Mouse (Mus musculus): ENCODE results near the gene Gm10697. TPM values are rescaled to one million over a fixed set of nuclear protein-coding genes. Genes with fewer than 3 reads are reported as not detected.

Gm10697 gene
- polyA plus RNA-seq (2015; fragmentation: Nextera tagmentation; extraction: Ambion mirVana): not detected in 2 replicates

GRCm38 (mm10) chr3:94072544-94072943 lies at the start of gene Gm10697:
Gene Gm10697, minus strand, starts transcription at chr3:94072644.

DNA sequence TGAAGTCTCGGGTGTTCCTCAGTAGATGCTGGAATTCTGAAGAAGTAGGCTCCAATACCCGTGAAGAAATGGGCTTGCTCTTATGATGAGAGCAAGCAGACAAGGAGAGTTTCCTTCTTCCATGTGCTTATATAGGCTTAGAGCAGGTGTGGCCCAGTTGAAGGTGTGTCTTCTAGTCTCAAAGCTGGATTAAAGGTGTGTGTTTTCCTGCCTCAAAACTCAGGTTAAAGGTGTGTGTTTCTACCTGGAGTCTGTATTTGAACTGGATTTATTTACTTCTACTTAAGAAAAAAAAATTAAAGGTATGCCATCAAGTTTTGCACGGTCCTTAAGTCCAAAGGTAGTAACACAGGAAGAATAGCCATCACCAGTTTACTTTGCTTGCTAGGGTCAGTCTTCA lies 17.7 kb downstream of the Gm10697 start, which contains the start of gene Gm9125:
Gm9125 (minus strand) TSS at position 101 of the 400 bp plus-strand sequence.

Other genes starting within 250 kb of the Gm10697 start
- gene Tdpoz3, start 246.6 kb downstream of the Gm10697 start, polyA plus RNA-seq (2015; fragmentation: Nextera tagmentation; extraction: Ambion mirVana): not detected in 2 replicates
- gene Gm9117, start 129.1 kb downstream of the Gm10697 start, polyA plus RNA-seq (2015; fragmentation: Nextera tagmentation; extraction: Ambion mirVana): not detected in 2 replicates
- gene Tdpoz5, start 111.3 kb downstream of the Gm10697 start, polyA plus RNA-seq (2015; fragmentation: Nextera tagmentation; extraction: Ambion mirVana): not detected in 2 replicates
- gene Gm9125, start 17.8 kb downstream of the Gm10697 start, polyA plus RNA-seq (2015; fragmentation: Nextera tagmentation; extraction: Ambion mirVana): not detected in 2 replicates
- not detected in 2 replicates for gene Gm10696, start 105.5 kb upstream of the Gm10697 start, polyA plus RNA-seq (2015; fragmentation: Nextera tagmentation; extraction: Ambion mirVana)
- not detected in 2 replicates for gene Gm5286, start 124.1 kb upstream of the Gm10697 start, polyA plus RNA-seq (2015; fragmentation: Nextera tagmentation; extraction: Ambion mirVana)
- not detected in 2 replicates for gene Gm4778, start 191.4 kb upstream of the Gm10697 start, polyA plus RNA-seq (2015; fragmentation: Nextera tagmentation; extraction: Ambion mirVana)
- gene Them4, start 237.4 kb upstream of the Gm10697 start, polyA plus RNA-seq (2015; fragmentation: Nextera tagmentation; extraction: Ambion mirVana): 10.7 and 11.1 TPM in 2 replicates

All from skeletal muscle tissue, postnatal 0 days (tissue).